Mouse (Mus musculus) small intestine, adult 2 months (tissue): Measurements from ENCODE around the gene Itgb5. TPM values are rescaled to one million over a fixed set of nuclear protein-coding genes. Genes with fewer than 3 reads are reported as not detected.

Experiments used
- H3K27ac ChIP-seq: fragments of 200-500 bp; 2 replicates; pipeline ENCODE4 v1.5.1; 2012; ENCODE audit warnings: low read depth, low read length, control low read depth, inconsistent platforms; ENCODE audit not compliant: insufficient read depth
- H3K27me3 ChIP-seq: fragments of 200-500 bp; 2 replicates; pipeline ENCODE4 v1.6.1; 2012; ENCODE audit warnings: mild to moderate bottlenecking, moderate library complexity, low read length, inconsistent platforms; ENCODE audit not compliant: control insufficient read depth, insufficient read depth
- H3K36me3 ChIP-seq: fragments of 200-500 bp; 2 replicates; pipeline ENCODE4 v1.6.1; 2012; ENCODE audit warnings: mild to moderate bottlenecking, low read length, control low read depth, inconsistent platforms; ENCODE audit not compliant: control insufficient read depth, insufficient read depth
- H3K4me1 ChIP-seq: fragments of 200-500 bp; 2 replicates; pipeline ENCODE4 v1.6.1; 2012; ENCODE audit warnings: low read length, inconsistent platforms, mixed read lengths; ENCODE audit not compliant: control insufficient read depth, insufficient read depth, insufficient read length
- H3K4me3 ChIP-seq: fragments of 200-500 bp; 2 replicates; pipeline ENCODE4 v1.5.1; 2012; ENCODE audit warnings: low read depth, mild to moderate bottlenecking, control low read depth, inconsistent platforms, low read length, moderate library complexity
- CTCF ChIP-seq: fragments of 200-500 bp; IDR thresholded peaks from 2 replicates; pipeline ENCODE4 v1.5.1; 2012; ENCODE audit warnings: low read depth, mild to moderate bottlenecking, control low read depth, inconsistent platforms, low read length, moderate library complexity, mixed read lengths; ENCODE audit not compliant: insufficient replicate concordance, insufficient read length; ENCODE audit errors: extremely low read depth
- POLR2A ChIP-seq: fragments of 200-500 bp; IDR thresholded peaks from 2 replicates; pipeline ENCODE4 v1.6.1; 2012; ENCODE audit warnings: low read depth, mild to moderate bottlenecking, control low read depth, inconsistent platforms, low read length, moderate library complexity
- WGBS: fragments of 180-500 bp; shearing (Covaris S2); methylation state at CpG from one replicate; pipeline ENCODE4 v1.1.7; 2018; 5-methylcytosine and 5-hydroxymethylcytosine counted together
- polyA plus RNA-seq: library from polyadenylated mRNA; depleted of rRNA; stranded (reverse); fragments of >200 nt; gene quantifications from 2 replicates; pipeline ENCODE4 v1.2.3, GENCODE M21; 2012

Itgb5 gene
- polyA plus RNA-seq, 1 experiment, result 80.3 TPM

- Histone ChIP-seq H3K27me3 (no peaks in the 10 kb centered on the region), H3K4me1 (peaks cover 16% of the 10 kb centered on the region; the same call in 1 of the 2 replicates), H3K4me3 (peak within 1 kb of the TSS; percentile 58), H3K36me3 (peaks cover 26% of the 10 kb centered on the region), H3K27ac (peak within 1 kb of the TSS; percentile 98)
- TF ChIP-seq CTCF, result no peak
- no peak for TF ChIP-seq POLR2A
- WGBS, result 20% methylated on average over 10 of the region's 10 CpGs
Measured at GRCm38 (mm10) chr16:33793846-33794791, 35.3 kb upstream of the Itgb5 start, which contains the start of gene Muc13. Gene Muc13, plus strand, starts transcription at chr16:33794037.

- TF ChIP-seq CTCF (no peak), POLR2A (no peak)
- WGBS, result 27% methylated on average over 4 of the region's 4 CpGs
- Histone ChIP-seq H3K4me3 (peak overlapping the region; percentile 58), H3K27ac (peak overlapping the region; percentile 98), H3K36me3 (peaks cover 34% of the 10 kb centered on the region), H3K27me3 (no peaks in the 10 kb centered on the region), H3K4me1 (peaks cover 11% of the 10 kb centered on the region; the same call in 1 of the 2 replicates)
Measured at GRCm38 (mm10) chr16:33795106-33795505, 34.4 kb upstream of the Itgb5 start.

GRCm38 (mm10) chr16:33795887-33796286 is 33.6 kb upstream of the Itgb5 start:
- Histone ChIP-seq H3K27me3 (no peaks in the 10 kb centered on the region), H3K4me3 (peak overlapping the region; percentile 58), H3K36me3 (peaks cover 41% of the 10 kb centered on the region), H3K4me1 (peaks cover 10% of the 10 kb centered on the region; the same call in 1 of the 2 replicates), H3K27ac (peak overlapping the region; percentile 91)
- TF ChIP-seq CTCF (no peak), POLR2A (no peak)
- WGBS, result 25% methylated on average over 6 of the region's 6 CpGs

GRCm38 (mm10) chr16:33796756-33797155 is 32.7 kb upstream of the Itgb5 start:
- no peak for TF ChIP-seq POLR2A
- Histone ChIP-seq H3K36me3 (peaks cover 50% of the 10 kb centered on the region), H3K4me1 (peaks cover 9% of the 10 kb centered on the region; the same call in 1 of the 2 replicates), H3K27me3 (no peaks in the 10 kb centered on the region), H3K4me3 (peak overlapping the region; percentile 58), H3K27ac (peak overlapping the region; percentile 91)
- 24% methylated on average over 3 of the region's 3 CpGs for WGBS

GRCm38 (mm10) chr16:33797860-33798259 is 31.6 kb upstream of the Itgb5 start:
- Histone ChIP-seq H3K36me3 (peaks cover 61% of the 10 kb centered on the region), H3K27ac (peak overlapping the region; percentile 8; the same call in 1 of the 2 replicates), H3K27me3 (no peaks in the 10 kb centered on the region), H3K4me1 (peaks cover 7% of the 10 kb centered on the region; the same call in 1 of the 2 replicates), H3K4me3 (peak overlapping the region; percentile 34; the same call in 1 of the 2 replicates)
- TF ChIP-seq CTCF (no peak; the same call in 1 of the 2 replicates), POLR2A (no peak)
- 17% methylated on average over 5 of the region's 5 CpGs for WGBS

GRCm38 (mm10) chr16:33810002-33810401 is 19.5 kb upstream of the Itgb5 start:
- Histone ChIP-seq H3K27ac (no peak overlapping the region), H3K27me3 (no peaks in the 10 kb centered on the region), H3K36me3 (peaks cover 85% of the 10 kb centered on the region), H3K4me3 (no peak overlapping the region), H3K4me1 (no peaks in the 10 kb centered on the region)
- WGBS, result 69% methylated on average over 3 of the region's 3 CpGs
- TF ChIP-seq CTCF, result peak; percentile 54; the same call in 1 of the 2 replicates
- no peak for TF ChIP-seq POLR2A

GRCm38 (mm10) chr16:33818413-33819165 is 10.9 kb upstream of the Itgb5 start:
- 86% methylated on average over 7 of the region's 7 CpGs for WGBS
- H3K27ac ChIP-seq, result no peak overlapping the region
- no peaks in the 10 kb centered on the region for H3K27me3 ChIP-seq
- peaks cover 59% of the 10 kb centered on the region for H3K36me3 ChIP-seq
- TF ChIP-seq CTCF, result no peak
- TF ChIP-seq POLR2A, result no peak
- no peak overlapping the region for H3K4me3 ChIP-seq
- H3K4me1 ChIP-seq, result no peaks in the 10 kb centered on the region
